Mouse (Mus musculus): ENCODE measurements around the gene Slc12a9. TPM values are rescaled to one million over a fixed set of nuclear protein-coding genes. Genes with fewer than 3 reads are reported as not detected.
A peak's percentile ranks its signal among the peaks of the same experiment; 100 is the strongest.

The Slc12a9 gene
- total and polyA plus RNA-seq, 2 experiments from 2014 or later, result 18.4 to 21.8 TPM

- Histone ChIP-seq H3K4me2 (ENCODE audit: low read depth) (peak overlapping the region; percentile 78), H3K36me3 (ENCODE audit: insufficient read depth) (no peaks in the 10 kb centered on the region), H3K9ac (peak overlapping the region; percentile 56), H3K27me3 (ENCODE audit: insufficient read depth, low read length) (no peaks in the 10 kb centered on the region), H3K27ac (ENCODE audit: low read depth, low read length) (peak overlapping the region; percentile 77), H3K9me3 (ENCODE audit: low read length) (no peaks in the 10 kb centered on the region), H3K4me3 (ENCODE audit: low read depth, low read length) (peak overlapping the region; percentile 43), H3K4me1 (ENCODE audit: insufficient read depth) (0 out of 2 replicates have a peak, but pooled peaks cover 12% of the 10 kb centered on the region)
- no peak for TF ChIP-seq CTCF (IDR thresholded peaks at IDR 0.05; ENCODE audit: low read depth)
- 5% methylated on average over 22 of the region's 22 CpGs for WGBS
- DNase-seq (peak; percentile 75), ATAC-seq (peak; percentile 72)
Measured at GRCm38 (mm10) chr5:137339290-137339979, 6.0 kb upstream of the Slc12a9 start.

DNA sequence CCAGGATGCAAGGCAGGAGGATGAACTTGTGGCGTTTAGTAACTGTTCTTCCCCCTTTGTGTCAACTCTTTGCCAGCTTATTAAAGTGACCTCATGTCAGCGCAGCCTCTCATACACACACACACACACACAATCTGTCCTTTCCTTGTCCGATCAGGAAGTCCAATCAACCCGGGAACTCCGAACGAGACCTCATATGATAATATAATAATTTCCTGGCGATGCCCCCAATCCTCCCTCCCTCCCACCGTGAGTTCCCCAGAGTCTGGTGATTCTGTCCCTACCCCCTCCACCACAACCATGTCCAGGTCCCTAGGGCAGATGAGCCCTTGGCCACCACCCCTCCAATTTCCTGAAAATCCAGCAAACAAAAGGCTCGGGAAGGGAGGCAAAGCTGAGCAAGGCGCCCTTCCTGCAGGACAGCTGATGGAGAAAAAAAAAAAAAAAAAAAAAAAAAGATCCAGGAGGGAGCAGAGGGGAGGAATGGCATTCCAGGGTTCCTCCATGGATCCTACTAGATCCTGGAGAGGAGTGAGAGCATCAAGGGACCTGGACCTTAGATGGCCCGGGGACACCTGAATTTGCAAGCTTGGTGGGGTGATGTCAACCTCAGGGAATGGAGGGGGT lies 5.4 kb upstream of the Slc12a9 start:
- DNase-seq (no peak), ATAC-seq (peak; percentile 8)
- 4% methylated on average over 11 of the region's 11 CpGs for WGBS
- Histone ChIP-seq H3K27me3 (ENCODE audit: insufficient read depth, low read length) (no peaks in the 10 kb centered on the region), H3K4me2 (ENCODE audit: low read depth) (peak overlapping the region; percentile 78), H3K4me1 (ENCODE audit: insufficient read depth) (0 out of 2 replicates have a peak, but pooled peaks cover 12% of the 10 kb centered on the region), H3K9ac (peak overlapping the region; percentile 56), H3K4me3 (ENCODE audit: low read depth, low read length) (peak overlapping the region; percentile 43), H3K9me3 (ENCODE audit: low read length) (no peaks in the 10 kb centered on the region), H3K36me3 (ENCODE audit: insufficient read depth) (no peaks in the 10 kb centered on the region), H3K27ac (ENCODE audit: low read depth, low read length) (peak overlapping the region; percentile 77)
- no peak for TF ChIP-seq CTCF (IDR thresholded peaks at IDR 0.05; ENCODE audit: low read depth)

- no peaks in the 10 kb centered on the region for H3K36me3 ChIP-seq (ENCODE audit: insufficient read depth)
- H3K27me3 ChIP-seq (ENCODE audit: insufficient read depth, low read length), result no peaks in the 10 kb centered on the region
- peak overlapping the region; percentile 77 for H3K27ac ChIP-seq (ENCODE audit: low read depth, low read length)
- peak; percentile 94 for DNase-seq
- TF ChIP-seq CTCF (IDR thresholded peaks at IDR 0.05; ENCODE audit: low read depth), result no peak
- under 1% methylated on average over 19 of the region's 19 CpGs for WGBS
- 0 out of 2 replicates have a peak, but pooled peaks cover 12% of the 10 kb centered on the region for H3K4me1 ChIP-seq (ENCODE audit: insufficient read depth)
- peak overlapping the region; percentile 43 for H3K4me3 ChIP-seq (ENCODE audit: low read depth, low read length)
- H3K9ac ChIP-seq, result peak overlapping the region; percentile 56
- ATAC-seq, result peak; percentile 88
- no peaks in the 10 kb centered on the region for H3K9me3 ChIP-seq (ENCODE audit: low read length)
- peak overlapping the region; percentile 78 for H3K4me2 ChIP-seq (ENCODE audit: low read depth)
Measured at GRCm38 (mm10) chr5:137338256-137338655, 4.9 kb upstream of the Slc12a9 start.

DNA sequence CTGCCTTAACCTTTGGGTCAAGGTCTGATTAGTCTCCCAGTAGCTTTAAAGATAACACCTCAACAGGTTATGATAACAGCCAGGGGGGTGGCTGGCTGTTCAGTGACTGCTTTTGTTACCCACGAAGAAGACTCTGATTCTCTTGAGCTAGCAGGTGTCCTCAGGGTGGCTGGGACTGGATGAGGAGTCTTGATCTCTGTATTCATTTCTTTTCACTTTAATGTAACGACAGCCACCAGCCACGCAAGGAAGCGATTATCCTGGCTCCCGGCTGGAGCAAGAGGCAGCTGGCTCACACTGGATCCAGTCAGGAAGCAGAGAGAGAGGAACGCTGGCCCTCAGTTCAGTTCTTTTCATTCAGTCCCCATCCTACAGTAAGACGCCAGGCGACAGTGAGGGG lies 3.8 kb upstream of the Slc12a9 start:
- H3K4me3 ChIP-seq (ENCODE audit: low read depth, low read length), result no peak overlapping the region
- ATAC-seq (no peak), DNase-seq (no peak)
- no peaks in the 10 kb centered on the region for H3K27me3 ChIP-seq (ENCODE audit: insufficient read depth, low read length)
- no peak overlapping the region for H3K27ac ChIP-seq (ENCODE audit: low read depth, low read length)
- no peaks in the 10 kb centered on the region for H3K36me3 ChIP-seq (ENCODE audit: insufficient read depth)
- no peaks in the 10 kb centered on the region for H3K9me3 ChIP-seq (ENCODE audit: low read length)
- no peak overlapping the region for H3K9ac ChIP-seq
- 0 out of 2 replicates have a peak overlapping the region, but pooled peaks have one; percentile 78 for H3K4me2 ChIP-seq (ENCODE audit: low read depth)
- TF ChIP-seq CTCF (IDR thresholded peaks at IDR 0.05; ENCODE audit: low read depth), result no peak
- 43% methylated on average over 8 of the region's 8 CpGs for WGBS
- H3K4me1 ChIP-seq (ENCODE audit: insufficient read depth), result 0 out of 2 replicates have a peak, but pooled peaks cover 19% of the 10 kb centered on the region

DNA sequence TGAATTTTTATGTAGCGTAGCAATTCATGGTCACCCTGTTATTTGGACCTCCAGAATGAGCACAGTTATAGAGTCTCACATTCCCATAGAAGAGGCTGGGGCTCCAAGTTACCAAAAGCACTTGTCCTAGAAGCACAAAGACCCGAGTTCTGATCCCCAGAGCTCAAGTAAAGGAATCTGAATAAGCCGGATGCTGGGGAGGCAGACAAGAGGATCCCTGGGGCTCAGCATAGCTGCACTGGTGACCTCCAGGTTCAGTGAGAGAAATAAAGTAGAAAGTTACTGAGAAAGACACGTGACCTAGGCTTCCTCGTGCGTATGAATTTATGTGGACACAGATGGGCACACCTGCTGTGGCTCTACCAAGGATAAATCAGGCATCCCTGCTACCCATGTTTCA lies 1.7 kb upstream of the Slc12a9 start:
- 0 out of 2 replicates have a peak, but pooled peaks cover 17% of the 10 kb centered on the region for H3K4me1 ChIP-seq (ENCODE audit: insufficient read depth)
- H3K36me3 ChIP-seq (ENCODE audit: insufficient read depth), result no peaks in the 10 kb centered on the region
- DNase-seq (no peak), ATAC-seq (no peak)
- no peak for TF ChIP-seq CTCF (IDR thresholded peaks at IDR 0.05; ENCODE audit: low read depth)
- no peaks in the 10 kb centered on the region for H3K27me3 ChIP-seq (ENCODE audit: insufficient read depth, low read length)
- no peak overlapping the region for H3K27ac ChIP-seq (ENCODE audit: low read depth, low read length)
- WGBS, result 73% methylated on average over 6 of the region's 6 CpGs
- no peaks in the 10 kb centered on the region for H3K9me3 ChIP-seq (ENCODE audit: low read length)
- H3K4me3 ChIP-seq (ENCODE audit: low read depth, low read length), result no peak overlapping the region
- H3K4me2 ChIP-seq (ENCODE audit: low read depth), result no peak overlapping the region
- H3K9ac ChIP-seq, result no peak overlapping the region

DNA sequence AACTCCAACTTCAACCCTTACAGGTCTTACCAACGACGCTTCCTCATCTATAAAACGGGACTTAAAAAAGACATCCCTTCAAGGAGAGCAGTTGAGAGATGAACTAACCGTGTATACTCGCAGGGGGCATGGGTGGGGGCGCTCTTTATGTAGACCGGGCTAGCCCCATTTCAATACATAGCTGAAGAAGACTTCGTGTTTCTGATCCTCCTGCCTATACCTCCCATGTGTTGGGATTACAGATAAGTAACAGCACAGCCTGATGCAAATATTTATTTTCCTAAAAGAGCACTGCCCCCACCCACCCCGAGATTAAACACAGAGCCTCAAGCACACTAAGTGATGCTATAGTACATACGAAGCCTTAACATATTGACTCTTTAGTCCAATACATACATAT lies 920 bp upstream of the Slc12a9 start:
- ATAC-seq (no peak), DNase-seq (no peak)
- Histone ChIP-seq H3K9me3 (ENCODE audit: low read length) (no peaks in the 10 kb centered on the region), H3K9ac (no peak overlapping the region), H3K27me3 (ENCODE audit: insufficient read depth, low read length) (no peaks in the 10 kb centered on the region), H3K4me3 (ENCODE audit: low read depth, low read length) (no peak overlapping the region), H3K4me2 (ENCODE audit: low read depth) (no peak overlapping the region), H3K4me1 (ENCODE audit: insufficient read depth) (0 out of 2 replicates have a peak, but pooled peaks cover 12% of the 10 kb centered on the region), H3K36me3 (ENCODE audit: insufficient read depth) (no peaks in the 10 kb centered on the region), H3K27ac (ENCODE audit: low read depth, low read length) (no peak overlapping the region)
- WGBS, result 68% methylated on average over 10 of the region's 10 CpGs
- TF ChIP-seq CTCF (IDR thresholded peaks at IDR 0.05; ENCODE audit: low read depth), result no peak

All from forebrain, postnatal 0 days (tissue).